Mouse (Mus musculus) Muller cell, postnatal 12 days (primary cell): Measurements from ENCODE around the gene Gpank1.

ENCODE experiments used
- DNase-seq: peaks from one replicate; pipeline ENCODE4 v3.0.0-alpha.2; 2015; ENCODE audit errors: inconsistent ontology term

Gene Gpank1

GRCm38 (mm10) chr17:35121143-35121799 lies at the start of gene Gpank1:
Gpank1 (plus strand) TSS chr17:35121455.
- peak; percentile 99 for DNase-seq

GRCm38 (mm10) chr17:35074097-35074496 lies 47.2 kb upstream of the Gpank1 start:
- peak; percentile 49 for DNase-seq

GRCm38 (mm10) chr17:35076507-35077176 lies 44.6 kb upstream of the Gpank1 start, which contains the start of gene Ly6g6e:
Ly6g6e (plus strand) TSS chr17:35076902.
- no peak for DNase-seq

- no peak for DNase-seq
Observed at GRCm38 (mm10) chr17:35077285-35077684, 44.0 kb upstream of the Gpank1 start.

GRCm38 (mm10) chr17:35077786-35078233 lies 43.4 kb upstream of the Gpank1 start, which contains the start of gene Ly6g6d:
Ly6g6d (minus strand) TSS chr17:35078065.
- peak; percentile 72 for DNase-seq

GRCm38 (mm10) chr17:35079778-35080177 lies 41.5 kb upstream of the Gpank1 start:
- no peak for DNase-seq

GRCm38 (mm10) chr17:35080248-35080647 lies 41.0 kb upstream of the Gpank1 start:
- DNase-seq, result no peak

GRCm38 (mm10) chr17:35080710-35081109 lies 40.5 kb upstream of the Gpank1 start:
- DNase-seq, result no peak

GRCm38 (mm10) chr17:35082841-35083576 lies 38.2 kb upstream of the Gpank1 start:
- DNase-seq, result no peak

GRCm38 (mm10) chr17:35083929-35084497 lies 37.2 kb upstream of the Gpank1 start:
- no peak for DNase-seq

- DNase-seq, result no peak
Observed at GRCm38 (mm10) chr17:35085208-35085865, 35.9 kb upstream of the Gpank1 start, which contains the start of gene Ly6g6f. Ly6g6f (minus strand) TSS chr17:35085610.

- DNase-seq, result no peak
Observed at GRCm38 (mm10) chr17:35088151-35088550, 33.1 kb upstream of the Gpank1 start.

GRCm38 (mm10) chr17:35088825-35089644 lies 32.2 kb upstream of the Gpank1 start, which contains the start of gene Abhd16a:
Abhd16a (plus strand) TSS chr17:35089263.
- peak; percentile 96 for DNase-seq

- peak; percentile 40 for DNase-seq
Observed at GRCm38 (mm10) chr17:35090166-35090932, 30.9 kb upstream of the Gpank1 start.

GRCm38 (mm10) chr17:35092403-35093198 lies 28.7 kb upstream of the Gpank1 start:
- no peak for DNase-seq

- no peak for DNase-seq
Observed at GRCm38 (mm10) chr17:35094475-35095365, 26.5 kb upstream of the Gpank1 start.

GRCm38 (mm10) chr17:35096597-35096996 lies 24.7 kb upstream of the Gpank1 start:
- DNase-seq, result no peak

GRCm38 (mm10) chr17:35097164-35097655 lies 24.0 kb upstream of the Gpank1 start:
- DNase-seq, result no peak
